Mouse (Mus musculus) liver, embryonic 11.5 days (tissue): Measurements from ENCODE around the gene Stab1. TPM values are rescaled to one million over a fixed set of nuclear protein-coding genes. Genes with fewer than 3 reads are reported as not detected.

Experiments
- ATAC-seq: fragments of 200-750 bp; cut with Nextera tagmentation; replicated peaks from 2 replicates; pipeline ENCODE4 v1.8.0; 2017; ENCODE audit warnings: moderate number of reproducible peaks, mild to moderate bottlenecking, moderate TSS enrichment, moderate library complexity; ENCODE audit not compliant: low FRiP score
- DNase-seq: peaks from one replicate; pipeline ENCODE4 v3.0.0-alpha.2; 2017; ENCODE audit warnings: low spot score
- H3K27ac ChIP-seq: fragments of 300-500 bp; sonication (generic); 2 replicates; pipeline ENCODE4 v1.5.1; 2014; ENCODE audit warnings: mild to moderate bottlenecking, low read depth, low read length, control low read depth
- H3K27me3 ChIP-seq: fragments of 300-500 bp; sonication (generic); replicated peaks from 2 replicates; pipeline ENCODE4 v1.6.1; 2014; ENCODE audit warnings: low read length, mixed read lengths; ENCODE audit not compliant: control insufficient read depth, insufficient read depth
- H3K36me3 ChIP-seq: fragments of 300-500 bp; sonication (generic); 2 replicates; pipeline ENCODE4 v1.6.1; 2014; ENCODE audit warnings: mild to moderate bottlenecking, low read length, moderate library complexity, mixed read lengths; ENCODE audit not compliant: control insufficient read depth, insufficient read depth
- H3K4me1 ChIP-seq: fragments of 300-500 bp; sonication (generic); replicated peaks from 2 replicates; pipeline ENCODE4 v1.6.1; 2014; ENCODE audit warnings: low read length, mixed read lengths; ENCODE audit not compliant: control insufficient read depth, insufficient read depth
- H3K4me2 ChIP-seq: fragments of 300-500 bp; sonication (generic); 2 replicates; pipeline ENCODE4 v1.6.1; 2014; ENCODE audit warnings: mild to moderate bottlenecking, control low read depth, moderate library complexity
- H3K4me3 ChIP-seq: fragments of 300-500 bp; sonication (generic); 2 replicates; pipeline ENCODE4 v1.5.1; 2014; ENCODE audit warnings: low read depth, low read length, control low read depth
- H3K9ac ChIP-seq: fragments of 300-500 bp; sonication (generic); 2 replicates; pipeline ENCODE4 v1.6.1; 2014; ENCODE audit warnings: low read depth, low read length, control low read depth
- H3K9me3 ChIP-seq: fragments of 300-500 bp; sonication (generic); 2 replicates; pipeline ENCODE4 v1.6.1; 2016; ENCODE audit warnings: low read length, inconsistent platforms, mixed read lengths; ENCODE audit not compliant: control insufficient read depth
- WGBS: fragments of 180-500 bp; shearing (Covaris S2); extraction: QIAGEN DNeasy Blood & Tissue Kit; methylation state at CpG from one replicate; pipeline ENCODE4 v1.1.7; 2014; 5-methylcytosine and 5-hydroxymethylcytosine counted together
- polyA plus RNA-seq: library from polyadenylated mRNA; unstranded; fragments of >200 nt; fragmentation: Nextera tagmentation; extraction: Ambion mirVana; gene quantifications from 2 replicates; pipeline ENCODE4 v1.2.1, GENCODE M21; 2014

Gene Stab1
- polyA plus RNA-seq, 1 experiment from 2014 or later = 39.9 TPM

- Histone ChIP-seq H3K4me2 (no peak overlapping the region), H3K27me3 (no peaks in the 10 kb centered on the region), H3K9me3 (no peaks in the 10 kb centered on the region), H3K27ac (no peak overlapping the region; the same call in 1 of the 2 replicates), H3K36me3 (peaks cover 75% of the 10 kb centered on the region), H3K4me1 (no peaks in the 10 kb centered on the region; the same call in 1 of the 2 replicates), H3K4me3 (no peak overlapping the region), H3K9ac (no peak overlapping the region)
- ATAC-seq = no peak
- DNase-seq = no peak
- WGBS = 90% methylated on average over 3 of the region's 3 CpGs
Measured at GRCm38 (mm10) chr14:31189348-31189747, 20.9 kb upstream of the Stab1 start.

GRCm38 (mm10) chr14:31188771-31189181 is 20.3 kb upstream of the Stab1 start:
- H3K4me1 ChIP-seq = peaks cover 3% of the 10 kb centered on the region; the same call in 1 of the 2 replicates
- H3K27me3 ChIP-seq = no peaks in the 10 kb centered on the region
- DNase-seq = no peak
- H3K4me2 ChIP-seq = no peak overlapping the region
- ATAC-seq = no peak
- 78% methylated on average over 6 of the region's 6 CpGs for WGBS
- H3K4me3 ChIP-seq = no peak overlapping the region
- no peak overlapping the region for H3K9ac ChIP-seq
- no peak overlapping the region for H3K27ac ChIP-seq
- no peaks in the 10 kb centered on the region for H3K9me3 ChIP-seq
- H3K36me3 ChIP-seq = peaks cover 81% of the 10 kb centered on the region

GRCm38 (mm10) chr14:31186656-31187055 is 18.2 kb upstream of the Stab1 start:
- H3K27me3 ChIP-seq = no peaks in the 10 kb centered on the region
- peaks cover 8% of the 10 kb centered on the region for H3K4me1 ChIP-seq
- WGBS = 89% methylated on average over 4 of the region's 4 CpGs
- no peak overlapping the region for H3K9ac ChIP-seq
- no peak overlapping the region for H3K4me3 ChIP-seq
- no peaks in the 10 kb centered on the region for H3K9me3 ChIP-seq
- H3K27ac ChIP-seq = no peak overlapping the region
- ATAC-seq (no peak), DNase-seq (no peak)
- H3K36me3 ChIP-seq = peaks cover 75% of the 10 kb centered on the region
- no peak overlapping the region for H3K4me2 ChIP-seq

- H3K4me1 ChIP-seq = peaks cover 8% of the 10 kb centered on the region
- no peak overlapping the region for H3K9ac ChIP-seq
- no peaks in the 10 kb centered on the region for H3K9me3 ChIP-seq
- WGBS = 90% methylated on average over 12 of the region's 12 CpGs
- no peak overlapping the region for H3K4me2 ChIP-seq
- 0 out of 2 replicates have a peak overlapping the region, but pooled peaks have one; percentile 44 for H3K27ac ChIP-seq
- no peak for DNase-seq
- no peak for ATAC-seq
- H3K4me3 ChIP-seq = no peak overlapping the region
- no peaks in the 10 kb centered on the region for H3K27me3 ChIP-seq
- peaks cover 72% of the 10 kb centered on the region for H3K36me3 ChIP-seq
Measured at GRCm38 (mm10) chr14:31184195-31184594, 15.8 kb upstream of the Stab1 start.

- Histone ChIP-seq H3K4me2 (peak overlapping the region; percentile 11; the same call in 1 of the 2 replicates), H3K9ac (peak overlapping the region; percentile 3; the same call in 1 of the 2 replicates), H3K36me3 (peaks cover 72% of the 10 kb centered on the region), H3K27me3 (no peaks in the 10 kb centered on the region), H3K27ac (peak overlapping the region; percentile 44), H3K4me1 (peaks cover 8% of the 10 kb centered on the region), H3K9me3 (no peaks in the 10 kb centered on the region), H3K4me3 (no peak overlapping the region)
- WGBS = 73% methylated on average over 5 of the region's 5 CpGs
- DNase-seq (no peak), ATAC-seq (no peak)
Measured at GRCm38 (mm10) chr14:31183541-31183940, 15.1 kb upstream of the Stab1 start.

- WGBS = 74% methylated on average over 2 of the region's 2 CpGs
- Histone ChIP-seq H3K4me3 (no peak overlapping the region), H3K27me3 (no peaks in the 10 kb centered on the region), H3K4me2 (0 out of 2 replicates have a peak overlapping the region, but pooled peaks have one; percentile 11), H3K36me3 (peaks cover 74% of the 10 kb centered on the region), H3K4me1 (peaks cover 8% of the 10 kb centered on the region), H3K9ac (no peak overlapping the region), H3K9me3 (no peaks in the 10 kb centered on the region), H3K27ac (no peak overlapping the region; the same call in 1 of the 2 replicates)
- no peak for DNase-seq
- peak; percentile 57 for ATAC-seq
Measured at GRCm38 (mm10) chr14:31182786-31183290, 14.4 kb upstream of the Stab1 start.

GRCm38 (mm10) chr14:31181512-31181911 is 13.1 kb upstream of the Stab1 start:
- WGBS = 91% methylated on average over 4 of the region's 4 CpGs
- Histone ChIP-seq H3K27me3 (no peaks in the 10 kb centered on the region), H3K9me3 (no peaks in the 10 kb centered on the region), H3K9ac (no peak overlapping the region), H3K4me1 (peaks cover 8% of the 10 kb centered on the region), H3K4me3 (no peak overlapping the region), H3K27ac (no peak overlapping the region), H3K4me2 (no peak overlapping the region), H3K36me3 (peaks cover 75% of the 10 kb centered on the region)
- ATAC-seq = no peak
- no peak for DNase-seq

- H3K36me3 ChIP-seq = peaks cover 76% of the 10 kb centered on the region
- no peak overlapping the region for H3K4me2 ChIP-seq
- ATAC-seq (no peak), DNase-seq (no peak)
- no peaks in the 10 kb centered on the region for H3K9me3 ChIP-seq
- H3K27me3 ChIP-seq = no peaks in the 10 kb centered on the region
- no peak overlapping the region for H3K27ac ChIP-seq
- WGBS = 87% methylated on average over 12 of the region's 12 CpGs
- H3K9ac ChIP-seq = no peak overlapping the region
- H3K4me3 ChIP-seq = no peak overlapping the region
- H3K4me1 ChIP-seq = peaks cover 8% of the 10 kb centered on the region
Measured at GRCm38 (mm10) chr14:31179677-31180365, 11.4 kb upstream of the Stab1 start.

- Histone ChIP-seq H3K27ac (no peak overlapping the region), H3K9me3 (no peaks in the 10 kb centered on the region), H3K4me2 (no peak overlapping the region), H3K4me1 (peaks cover 1% of the 10 kb centered on the region; the same call in 1 of the 2 replicates), H3K27me3 (no peaks in the 10 kb centered on the region), H3K9ac (no peak overlapping the region), H3K4me3 (no peak overlapping the region), H3K36me3 (peaks cover 79% of the 10 kb centered on the region)
- no peak for DNase-seq
- no peak for ATAC-seq
- WGBS = 83% methylated on average over 5 of the region's 5 CpGs
Measured at GRCm38 (mm10) chr14:31177715-31178114, 9.3 kb upstream of the Stab1 start.
